Mouse (Mus musculus) olfactory bulb, adult 2 months (tissue): ENCODE measurements around the gene Kif11.

Source experiments
- CTCF ChIP-seq: fragments of 200-500 bp; IDR thresholded peaks from 2 replicates; pipeline ENCODE4 v1.5.1; 2012; ENCODE audit warnings: low read depth, mild to moderate bottlenecking, low read length, moderate library complexity; ENCODE audit not compliant: insufficient read depth
- POLR2A ChIP-seq: fragments of 200-500 bp; IDR thresholded peaks from 2 replicates; pipeline ENCODE4 v1.6.1; 2012; ENCODE audit warnings: mild to moderate bottlenecking, low read depth, low read length, moderate library complexity; ENCODE audit not compliant: insufficient read depth

DNA sequence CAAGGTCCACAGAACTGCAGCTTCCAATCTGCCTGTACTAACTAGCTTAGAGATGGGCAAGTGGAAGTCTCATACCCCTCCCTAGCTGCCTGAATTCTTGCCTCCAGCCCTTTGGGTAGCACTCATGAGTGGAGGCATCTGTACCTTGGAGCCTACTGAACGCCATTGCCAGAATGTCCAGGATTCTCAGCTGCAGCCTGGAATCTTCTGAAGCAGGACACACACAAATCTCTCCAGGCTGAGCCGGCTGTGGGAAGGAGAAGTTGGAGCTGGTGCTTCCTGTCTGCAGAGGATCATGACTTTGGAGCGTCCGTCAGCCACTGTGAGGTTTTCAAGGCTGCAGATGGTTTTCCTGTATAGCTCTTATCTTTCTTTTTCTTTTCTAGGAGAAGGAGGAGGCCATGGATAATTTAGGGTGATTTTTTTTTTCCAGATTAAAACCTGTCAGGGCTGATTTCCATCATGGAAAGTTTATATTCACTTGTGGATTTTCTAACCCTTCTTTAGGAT is 67.5 kb downstream of the Kif11 start:
- TF ChIP-seq POLR2A = no peak
- TF ChIP-seq CTCF = no peak
